Mouse (Mus musculus) mouse embryonic stem cell (cell line): Measurements from ENCODE around the gene Pi4kb.

Source experiments
- in situ Hi-C, 2 experiments: fragments of 300-500 bp; cut with MboI; formaldehyde crosslinking; loops; 1 replicate in 1 of 2; 3 replicates in 1 of 2; pipeline ENCODE4 v1.14.3; 2019 to 2020; ENCODE audit warnings: low sequenced_read_pairs in 2 of 2, low pct_unique_long_range_greater_than_20kb in 1 of 2, mixed read lengths in 1 of 2; ENCODE audit not compliant: unreplicated experiment in 1 of 2

Gene Pi4kb

GRCm38 (mm10) chr3:95042838-95043229, 68.3 kb downstream of the Pi4kb start:
- in situ Hi-C loops: no loop called here

- in situ Hi-C loops: no loop called here
Measured at GRCm38 (mm10) chr3:95043251-95043650, 68.7 kb downstream of the Pi4kb start.

- in situ Hi-C loops: no loop called here
Measured at GRCm38 (mm10) chr3:95046462-95047057, 72.0 kb downstream of the Pi4kb start.

GRCm38 (mm10) chr3:95047914-95048313, 73.4 kb downstream of the Pi4kb start:
- in situ Hi-C loops: no loop called here

GRCm38 (mm10) chr3:95052959-95053358, 78.4 kb downstream of the Pi4kb start:
- in situ Hi-C loops: no loop called here

- in situ Hi-C loops: no loop called here
Measured at GRCm38 (mm10) chr3:95053701-95054100, 79.2 kb downstream of the Pi4kb start.

GRCm38 (mm10) chr3:95054481-95055260, 80.1 kb downstream of the Pi4kb start:
- in situ Hi-C loops: no loop called here

GRCm38 (mm10) chr3:95056275-95056674, 81.7 kb downstream of the Pi4kb start:
- in situ Hi-C loops: no loop called here
